Mouse (Mus musculus) MEL (cell line): ENCODE results near the gene Vti1a. TPM values are rescaled to one million over a fixed set of nuclear protein-coding genes. Genes with fewer than 3 reads are reported as not detected.

Experiments
- DNase-seq: peaks from one replicate; pipeline ENCODE4 v3.0.0; 2011; ENCODE audit warnings: low read depth, low spot score
- H3K27ac ChIP-seq: 2 replicates; pipeline ENCODE4 v1.5.1; 2012; ENCODE audit warnings: low read depth, mild to moderate bottlenecking, control low read depth, low read length, moderate library complexity; ENCODE audit not compliant: control insufficient read depth
- H3K27me3 ChIP-seq, 2 experiments: fragments of 150-350 bp in 1 of 2; sonication (generic) in 1 of 2; 2 replicates each; pipeline ENCODE4 v1.6.1; 2012; ENCODE audit warnings: low read length in 2 of 2, mild to moderate bottlenecking in 2 of 2, improper control_type of control experiment in 1 of 2, moderate library complexity in 1 of 2; ENCODE audit not compliant: insufficient read depth in 2 of 2, control insufficient read depth in 1 of 2
- H3K36me3 ChIP-seq, 2 experiments: 2 replicates each; pipeline ENCODE4 v1.6.1; 2012 to 2014; ENCODE audit warnings: low read length in 2 of 2, improper control_type of control experiment in 1 of 2, inconsistent platforms in 1 of 2, mild to moderate bottlenecking in 1 of 2; ENCODE audit not compliant: insufficient read depth in 2 of 2, control insufficient read depth in 1 of 2
- H3K4me1 ChIP-seq, 2 experiments: fragments of 150-350 bp in 1 of 2; sonication (generic) in 1 of 2; 2 replicates each; pipeline ENCODE4 v1.6.1; 2012; ENCODE audit warnings: low read length in 2 of 2, improper control_type of control experiment in 1 of 2, mild to moderate bottlenecking in 1 of 2; ENCODE audit not compliant: insufficient read depth in 2 of 2, control insufficient read depth in 1 of 2
- H3K4me3 ChIP-seq, 2 experiments: fragments of 150-350 bp in 1 of 2; sonication (generic) in 1 of 2; 2 replicates each; pipeline ENCODE4 v1.5.1; 2012; ENCODE audit warnings: low read depth in 2 of 2, low read length in 2 of 2, mild to moderate bottlenecking in 2 of 2, moderate library complexity in 2 of 2, control low read depth in 1 of 2, improper control_type of control experiment in 1 of 2; ENCODE audit not compliant: control insufficient read depth in 1 of 2, insufficient read depth in 1 of 2
- H3K79me2 ChIP-seq: 2 replicates; pipeline ENCODE4 v1.6.1; 2012; ENCODE audit warnings: mild to moderate bottlenecking, low read length, moderate library complexity; ENCODE audit not compliant: control insufficient read depth, poor library complexity, insufficient read depth
- H3K9ac ChIP-seq: 2 replicates; pipeline ENCODE4 v1.6.1; 2012; ENCODE audit warnings: low read depth, mild to moderate bottlenecking, control low read depth, low read length, moderate library complexity; ENCODE audit not compliant: control insufficient read depth, poor library complexity, severe bottlenecking
- H3K9me3 ChIP-seq: fragments of 150-350 bp; sonication (generic); replicated peaks from 2 replicates; pipeline ENCODE4 v1.6.1; 2012; ENCODE audit warnings: mild to moderate bottlenecking, low read length, improper control_type of control experiment, moderate library complexity; ENCODE audit not compliant: insufficient read depth
- CHD1 ChIP-seq: IDR thresholded peaks from 2 replicates; pipeline ENCODE4 v1.6.1; 2012; ENCODE audit warnings: low read depth, mild to moderate bottlenecking, inconsistent platforms, low read length, improper control_type of control experiment
- CTCF ChIP-seq, 3 experiments: IDR thresholded peaks in 2 of 3; conservative IDR thresholded peaks in 1 of 3; 2 replicates each; pipeline ENCODE4 v1.5.1; 2011 to 2012; ENCODE audit warnings: low read length in 3 of 3, low read depth in 2 of 3, mild to moderate bottlenecking in 2 of 3, improper control_type of control experiment in 1 of 3, inconsistent platforms in 1 of 3, mixed read lengths in 1 of 3, moderate library complexity in 1 of 3; ENCODE audit not compliant: control insufficient read depth in 1 of 3, insufficient read depth in 1 of 3, poor library complexity in 1 of 3, severe bottlenecking in 1 of 3
- E2F4 ChIP-seq: IDR thresholded peaks from 2 replicates; pipeline ENCODE4 v1.6.1; 2011; ENCODE audit warnings: low read depth, low read length, improper control_type of control experiment, borderline replicate concordance
- ETS1 ChIP-seq: IDR thresholded peaks from 2 replicates; pipeline ENCODE4 v1.6.1; 2012; ENCODE audit warnings: low read depth, mild to moderate bottlenecking, inconsistent platforms, low read length, improper control_type of control experiment, moderate library complexity
- GABPA ChIP-seq: IDR thresholded peaks from 2 replicates; pipeline ENCODE4 v1.6.1; 2012; ENCODE audit warnings: low read depth, mild to moderate bottlenecking, inconsistent platforms, low read length, improper control_type of control experiment, moderate library complexity
- GATA1 ChIP-seq: IDR thresholded peaks from 2 replicates; pipeline ENCODE4 v1.6.1; 2011; ENCODE audit warnings: low read depth, low read length, improper control_type of control experiment
- HCFC1 ChIP-seq: IDR thresholded peaks from 2 replicates; pipeline ENCODE4 v1.6.1; 2012; ENCODE audit warnings: low read depth, mild to moderate bottlenecking, inconsistent platforms, low read length, improper control_type of control experiment, moderate library complexity
- MAFK ChIP-seq: IDR thresholded peaks from 2 replicates; pipeline ENCODE4 v1.6.1; 2011; ENCODE audit warnings: low read depth, mild to moderate bottlenecking, low read length, improper control_type of control experiment, borderline replicate concordance
- MAX ChIP-seq: IDR thresholded peaks from 2 replicates; pipeline ENCODE4 v1.6.1; 2011; ENCODE audit warnings: low read length, improper control_type of control experiment
- MEF2A ChIP-seq: IDR thresholded peaks from 2 replicates; pipeline ENCODE4 v1.6.1; 2014; ENCODE audit warnings: low read depth, mild to moderate bottlenecking, inconsistent platforms, low read length, improper control_type of control experiment; ENCODE audit not compliant: poor library complexity, insufficient replicate concordance, severe bottlenecking; ENCODE audit errors: extremely low read depth
- MYC ChIP-seq: IDR thresholded peaks from 2 replicates; pipeline ENCODE4 v1.6.1; 2011; ENCODE audit warnings: low read depth, mild to moderate bottlenecking, low read length, improper control_type of control experiment, moderate library complexity
- NRF1 ChIP-seq: IDR thresholded peaks from 2 replicates; pipeline ENCODE4 v1.6.1; 2014; ENCODE audit warnings: low read depth, mild to moderate bottlenecking, inconsistent platforms, low read length, improper control_type of control experiment, moderate library complexity; ENCODE audit not compliant: poor library complexity, insufficient read depth, severe bottlenecking
- RCOR1 ChIP-seq: IDR thresholded peaks from 2 replicates; pipeline ENCODE4 v1.6.1; 2012; ENCODE audit warnings: low read depth, mild to moderate bottlenecking, inconsistent platforms, low read length, improper control_type of control experiment
- SIN3A ChIP-seq: IDR thresholded peaks from 2 replicates; pipeline ENCODE4 v1.6.1; 2012; ENCODE audit warnings: low read length, improper control_type of control experiment, inconsistent platforms
- SMC3 ChIP-seq: IDR thresholded peaks from 2 replicates; pipeline ENCODE4 v1.6.1; 2011; ENCODE audit warnings: low read depth, low read length, improper control_type of control experiment
- TAL1 ChIP-seq: IDR thresholded peaks from 2 replicates; pipeline ENCODE4 v1.6.1; 2012; ENCODE audit warnings: mild to moderate bottlenecking, inconsistent platforms, low read length, moderate library complexity, mixed read lengths
- TCF12 ChIP-seq: IDR thresholded peaks from 2 replicates; pipeline ENCODE4 v1.6.1; 2014; ENCODE audit warnings: low read depth, mild to moderate bottlenecking, inconsistent platforms, low read length, improper control_type of control experiment, moderate library complexity
- USF2 ChIP-seq, 2 experiments: IDR thresholded peaks; 2 replicates each; pipeline ENCODE4 v1.6.1; 2011 to 2012; ENCODE audit warnings: improper control_type of control experiment in 2 of 2, low read length in 2 of 2, borderline replicate concordance in 1 of 2, inconsistent platforms in 1 of 2, low read depth in 1 of 2, mild to moderate bottlenecking in 1 of 2; ENCODE audit not compliant: insufficient read depth in 1 of 2
- ZKSCAN1 ChIP-seq: IDR thresholded peaks from 2 replicates; pipeline ENCODE4 v1.6.1; 2012; ENCODE audit warnings: low read depth, mild to moderate bottlenecking, inconsistent platforms, low read length, improper control_type of control experiment, moderate library complexity
- ZMIZ1 ChIP-seq: IDR thresholded peaks from 2 replicates; pipeline ENCODE4 v1.6.1; 2012; ENCODE audit warnings: low read depth, mild to moderate bottlenecking, inconsistent platforms, low read length, improper control_type of control experiment, moderate library complexity
- ZNF384 ChIP-seq: IDR thresholded peaks from 2 replicates; pipeline ENCODE4 v1.6.1; 2012; ENCODE audit warnings: low read depth, mild to moderate bottlenecking, inconsistent platforms, low read length, improper control_type of control experiment
- polyA plus RNA-seq, 2 experiments: library from polyadenylated mRNA; stranded (reverse) in 1 of 2; unstranded in 1 of 2; fragments of >175 nt in 1 of 2; fragments of >200 nt in 1 of 2; gene quantifications; 2 replicates each; pipeline versions ENCODE4 v1.2.1 to v1.2.4; 2012; ENCODE audit warnings: low replicate concordance in 2 of 2, low read depth in 1 of 2; ENCODE audit not compliant: insufficient read length in 2 of 2, insufficient read depth in 1 of 2, missing spikeins in 1 of 2
- total RNA-seq: library from RNA; depleted of rRNA; stranded (reverse); fragments of 300-350 nt; gene quantifications from 2 replicates; pipeline ENCODE4 v1.2.3, GENCODE M21; 2012

Vti1a gene
- total and polyA plus RNA-seq, 3 experiments = 37.2 to 119 (median 42.8) TPM

DNA sequence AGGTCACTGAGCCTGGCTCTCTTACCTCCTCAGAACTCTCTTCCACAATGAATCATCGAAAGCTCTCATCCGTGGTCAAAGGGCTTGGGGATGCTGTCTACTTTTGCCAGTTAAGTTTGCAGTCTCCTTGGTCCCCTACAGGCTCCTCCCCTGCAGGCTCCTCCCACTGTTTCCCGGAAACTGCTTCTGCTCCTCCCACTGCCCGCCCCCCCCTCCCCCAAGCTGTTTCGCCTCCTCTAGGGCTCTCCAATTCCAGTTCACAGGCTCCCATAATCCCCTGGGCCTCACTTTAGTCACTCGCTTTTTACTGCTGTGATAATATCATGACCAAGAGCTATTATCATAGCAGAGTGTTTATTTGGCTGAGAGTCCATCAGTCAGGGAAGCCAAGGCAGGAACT lies 324.2 kb downstream of the Vti1a start:
- Histone ChIP-seq H3K9ac (no peak overlapping the region), H3K9me3 (no peaks in the 10 kb centered on the region), H3K27me3 (no peaks in the 10 kb centered on the region; a peak in 1 of 4 replicates), H3K4me1 (peaks cover 5 to 15% of the 10 kb centered on the region in 2 experiments; a peak in 3 of 4 replicates), H3K79me2 (no peaks in the 10 kb centered on the region; the same call in 1 of the 2 replicates), H3K4me3 (no peak overlapping the region), H3K27ac (no peak overlapping the region), H3K36me3 (peaks cover 0 to 13% of the 10 kb centered on the region in 2 experiments; a peak in 2 of 4 replicates)
- no peak for DNase-seq
- TF ChIP-seq ZKSCAN1 = no peak
- TF ChIP-seq ZMIZ1 = no peak
- TF ChIP-seq MEF2A = no peak
- TF ChIP-seq ZNF384 = no peak
- no peak for TF ChIP-seq NRF1
- no peak for TF ChIP-seq SIN3A
- TF ChIP-seq RCOR1 = no peak
- TF ChIP-seq CTCF (IDR thresholded peaks at IDR 0.05 in 2 of 3, conservative IDR thresholded peaks at IDR 0.05 in 1 of 3; ENCODE audit: control insufficient read depth in 1 of 3, insufficient read depth in 1 of 3, low read depth in 2 of 3, low read length in 3 of 3, poor library complexity in 1 of 3, severe bottlenecking in 1 of 3) = no peak
- TF ChIP-seq GABPA = no peak
- no peak for TF ChIP-seq TAL1
- TF ChIP-seq MAFK = no peak
- no peak for TF ChIP-seq TCF12
- no peak for TF ChIP-seq SMC3
- no peak for TF ChIP-seq E2F4

DNA sequence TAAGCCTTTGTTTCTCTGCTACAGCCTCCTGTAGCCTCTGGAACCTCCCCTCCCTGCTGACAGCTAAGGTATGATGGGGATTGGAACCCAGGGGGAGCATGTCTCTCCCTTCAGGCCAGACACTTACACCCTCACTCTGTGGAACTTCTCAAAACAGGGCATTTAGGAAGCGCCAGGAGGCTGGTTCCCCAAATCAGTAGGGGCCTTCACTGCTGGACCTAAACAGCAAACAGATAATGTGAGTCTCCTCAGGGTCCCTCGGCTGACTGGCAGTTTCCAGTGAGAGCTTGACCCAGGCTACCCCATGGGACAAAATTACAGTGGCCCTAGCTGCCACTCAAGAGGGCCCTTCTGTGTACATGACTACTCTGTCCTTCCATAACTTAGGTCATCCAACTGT lies 325.8 kb downstream of the Vti1a start:
- Histone ChIP-seq H3K4me1 (peaks cover 5 to 23% of the 10 kb centered on the region in 2 experiments; a peak in 3 of 4 replicates), H3K36me3 (peaks cover 0 to 13% of the 10 kb centered on the region in 2 experiments; a peak in 2 of 4 replicates), H3K9ac (no peak overlapping the region), H3K4me3 (no peak overlapping the region), H3K27ac (no peak overlapping the region), H3K79me2 (no peaks in the 10 kb centered on the region; the same call in 1 of the 2 replicates), H3K9me3 (no peaks in the 10 kb centered on the region), H3K27me3 (no peaks in the 10 kb centered on the region)
- no peak for DNase-seq
- TF ChIP-seq CTCF (IDR thresholded peaks at IDR 0.05 in 2 of 3, conservative IDR thresholded peaks at IDR 0.05 in 1 of 3; ENCODE audit: control insufficient read depth in 1 of 3, insufficient read depth in 1 of 3, low read depth in 2 of 3, low read length in 3 of 3, poor library complexity in 1 of 3, severe bottlenecking in 1 of 3) (no peak), USF2 (IDR thresholded peaks at IDR 0.05; ENCODE audit: borderline replicate concordance in 1 of 2, insufficient read depth in 1 of 2, low read depth in 1 of 2, low read length in 2 of 2) (no peak), SMC3 (no peak), RCOR1 (no peak), ZMIZ1 (no peak), SIN3A (no peak), MEF2A (no peak), GATA1 (no peak), CHD1 (no peak), MYC (no peak), MAFK (no peak), TAL1 (no peak), HCFC1 (no peak), GABPA (no peak), MAX (no peak), ETS1 (no peak)
